Comparison of ENCODE assay signal across 8 mouse cellular contexts in genomic region chr9:57439522-57440295, GRCm38 (mm10). TPM values are rescaled to one million over a fixed set of nuclear protein-coding genes. Genes with fewer than 3 reads are reported as not detected.
DNase-seq lines count a peak whose midpoint lies in the region; ATAC-seq and TF ChIP-seq lines count a peak whose summit lies in the region.

Ppcdc (minus strand) TSS chr9:57440124.

- peak; percentile 85 for DNase-seq in 3134 (ENCODE audit: extremely low read depth, insufficient read length, low spot score)
- DNase-seq in adrenal gland, postnatal 36 days: peak; percentile 92 to 93
- DNase-seq in heart, adult 18-20 months: peak; percentile 94 to 97
- peak; percentile 98 for DNase-seq in kidney, adult 2 months
- peak; percentile 91 to 92 for DNase-seq in spleen, adult 2 months (ENCODE audit: low read depth in 1 of 2, low spot score in 2 of 2)

- H3K4me1 ChIP-seq in embryonic facial prominence, embryonic 13.5 days: peaks cover 6% of the 10 kb centered on the region
- peaks cover 16% of the 10 kb centered on the region for H3K4me1 ChIP-seq in kidney, adult 2 months (ENCODE audit: control insufficient read depth, insufficient read depth, low read length)
- H3K4me1 ChIP-seq in limb, embryonic 12.5 days (replicated peaks): no peaks in the 10 kb centered on the region; the same call in 1 of the 2 replicates
- peaks cover 7% of the 10 kb centered on the region for H3K4me1 ChIP-seq in midbrain, embryonic 15.5 days
- H3K4me1 ChIP-seq in spleen, adult 2 months (ENCODE audit: control insufficient read depth, insufficient read depth, insufficient read length): peaks cover 3% of the 10 kb centered on the region; the same call in 1 of the 2 replicates

- H3K9ac ChIP-seq in embryonic facial prominence, embryonic 13.5 days: peak within 1 kb of the TSS; percentile 77
- peak within 1 kb of the TSS; percentile 66 for H3K9ac ChIP-seq in limb, embryonic 12.5 days (replicated peaks)
- peak within 1 kb of the TSS; percentile 76 for H3K9ac ChIP-seq in midbrain, embryonic 15.5 days

- TF ChIP-seq CTCF in kidney, adult 2 months (conservative IDR thresholded peaks at IDR 0.05; ENCODE audit: insufficient read depth, insufficient read length, low read depth, low read length): no peak
- no peak for TF ChIP-seq CTCF in spleen, adult 2 months (IDR thresholded peaks at IDR 0.05; ENCODE audit: extremely low read depth, insufficient read depth, insufficient read length, insufficient replicate concordance)

- H3K36me3 ChIP-seq in embryonic facial prominence, embryonic 13.5 days: peaks cover 1% of the 10 kb centered on the region; the same call in 1 of the 2 replicates
- H3K36me3 ChIP-seq in kidney, adult 2 months (ENCODE audit: control insufficient read depth, insufficient read depth, low read length): no peaks in the 10 kb centered on the region; the same call in 1 of the 2 replicates
- 0 out of 2 replicates have a peak, but pooled peaks cover 1% of the 10 kb centered on the region for H3K36me3 ChIP-seq in limb, embryonic 12.5 days
- H3K36me3 ChIP-seq in midbrain, embryonic 15.5 days (replicated peaks): peaks cover 9% of the 10 kb centered on the region; the same call in 1 of the 2 replicates
- H3K36me3 ChIP-seq in spleen, adult 2 months (ENCODE audit: control insufficient read depth, insufficient read depth, low read length): no peaks in the 10 kb centered on the region

- ATAC-seq in embryonic facial prominence, embryonic 13.5 days (ENCODE audit: insufficient number of reproducible peaks, insufficient read depth, low FRiP score, low TSS enrichment, low read depth): peak; percentile 90
- peak; percentile 96 for ATAC-seq in limb, embryonic 12.5 days (ENCODE audit: insufficient number of reproducible peaks, insufficient read depth, low FRiP score, low TSS enrichment, low read depth)
- ATAC-seq in midbrain, embryonic 15.5 days (replicated peaks): peak; percentile 96

- H3K9me3 ChIP-seq in embryonic facial prominence, embryonic 13.5 days: no peaks in the 10 kb centered on the region
- H3K9me3 ChIP-seq in limb, embryonic 12.5 days: no peaks in the 10 kb centered on the region
- no peaks in the 10 kb centered on the region for H3K9me3 ChIP-seq in midbrain, embryonic 15.5 days

- H3K4me2 ChIP-seq in embryonic facial prominence, embryonic 13.5 days: peak within 1 kb of the TSS; percentile 61
- H3K4me2 ChIP-seq in limb, embryonic 12.5 days: peak within 1 kb of the TSS; percentile 67
- H3K4me2 ChIP-seq in midbrain, embryonic 15.5 days: peak within 1 kb of the TSS; percentile 74

- 2% methylated on average over 32 of the region's 32 CpGs for WGBS in embryonic facial prominence, embryonic 13.5 days
- 2% methylated on average over 32 of the region's 32 CpGs for WGBS in kidney, adult 2 months
- WGBS in limb, embryonic 12.5 days: 4% methylated on average over 32 of the region's 32 CpGs
- 3% methylated on average over 32 of the region's 32 CpGs for WGBS in midbrain, embryonic 15.5 days
- 2% methylated on average over 32 of the region's 32 CpGs for WGBS in spleen, adult 2 months

- peak within 1 kb of the TSS; percentile 77 for H3K27ac ChIP-seq in embryonic facial prominence, embryonic 13.5 days
- H3K27ac ChIP-seq in kidney, adult 2 months (ENCODE audit: insufficient read depth, low read depth, low read length): peak within 1 kb of the TSS; percentile 68
- H3K27ac ChIP-seq in limb, embryonic 12.5 days: peak within 1 kb of the TSS; percentile 77
- H3K27ac ChIP-seq in midbrain, embryonic 15.5 days: peak within 1 kb of the TSS; percentile 84
- peak within 1 kb of the TSS; percentile 94 for H3K27ac ChIP-seq in spleen, adult 2 months (ENCODE audit: insufficient read depth, low read length)

- peak within 1 kb of the TSS; percentile 55 for H3K4me3 ChIP-seq in embryonic facial prominence, embryonic 13.5 days
- H3K4me3 ChIP-seq in kidney, adult 2 months (ENCODE audit: insufficient read depth, low read depth, low read length): peak within 1 kb of the TSS; percentile 90
- H3K4me3 ChIP-seq in limb, embryonic 12.5 days (replicated peaks): peak within 1 kb of the TSS; percentile 51
- H3K4me3 ChIP-seq in midbrain, embryonic 15.5 days: peak within 1 kb of the TSS; percentile 56
- H3K4me3 ChIP-seq in spleen, adult 2 months (ENCODE audit: extremely low read depth, insufficient read depth, insufficient read length): peak within 1 kb of the TSS; percentile 93

- no peaks in the 10 kb centered on the region for H3K27me3 ChIP-seq in embryonic facial prominence, embryonic 13.5 days
- H3K27me3 ChIP-seq in kidney, adult 2 months (replicated peaks; ENCODE audit: control insufficient read depth, insufficient read depth, low read length): no peaks in the 10 kb centered on the region
- no peaks in the 10 kb centered on the region for H3K27me3 ChIP-seq in limb, embryonic 12.5 days
- H3K27me3 ChIP-seq in midbrain, embryonic 15.5 days (replicated peaks): no peaks in the 10 kb centered on the region
- no peaks in the 10 kb centered on the region for H3K27me3 ChIP-seq in spleen, adult 2 months (ENCODE audit: control insufficient read depth, insufficient read depth, low read length)

- TF ChIP-seq POLR2A in kidney, adult 2 months (IDR thresholded peaks at IDR 0.05; ENCODE audit: low read depth, low read length): peak; percentile 72
- peak; percentile 68 for TF ChIP-seq POLR2A in spleen, adult 2 months (IDR thresholded peaks at IDR 0.05; ENCODE audit: low read depth, low read length)

RNA-seq across cellular contexts. Expression of gene Ppcdc, which starts in this region (rescaled TPM):
- total RNA-seq in adrenal gland, postnatal 36 days (2021): 10 to 100 TPM; 14.0 to 19.4 TPM
- polyA plus RNA-seq in embryonic facial prominence, embryonic 13.5 days (2015; fragmentation: Nextera tagmentation; extraction: Ambion mirVana): 27.9 and 30.0 TPM in 2 replicates
- total RNA-seq in heart, adult 18-20 months (2021): 1 to 10 TPM; 7.8 to 8.6 TPM
- polyA plus RNA-seq in kidney, adult 2 months (2012; rRNA removed): 45.4 and 57.9 TPM in 2 replicates
- polyA plus RNA-seq in limb, embryonic 12.5 days (2016; fragmentation: Nextera tagmentation; extraction: Ambion mirVana): 22.4 and 28.3 TPM in 2 replicates
- 24.7 and 28.0 TPM in 2 replicates for polyA plus RNA-seq in midbrain, embryonic 15.5 days (2015; fragmentation: Nextera tagmentation; extraction: Ambion mirVana)
- polyA plus RNA-seq in spleen, adult 2 months (2012; rRNA removed): 53.8 and 67.0 TPM in 2 replicates

Comparison
In these comparisons a context has a peak if more than half of its experiments do, and no peak if none do; other contexts are left out.
1. Peak in every context shown above with its lines: DNase-seq, ATAC-seq, H3K4me3 ChIP-seq and H3K27ac ChIP-seq.